Mouse (Mus musculus) lung, postnatal 25 days (tissue): Measurements from ENCODE around the gene Ube2l3.
"Not testable (repeated sequence)": the region's sequence is repeated elsewhere in the genome, so short reads cannot be mapped to it uniquely, and the experiment has no call there.

Experiments
- DNase-seq: peaks from one replicate; pipeline ENCODE4 v3.0.0; 2022; ENCODE audit warnings: low spot score

Ube2l3 gene

DNA sequence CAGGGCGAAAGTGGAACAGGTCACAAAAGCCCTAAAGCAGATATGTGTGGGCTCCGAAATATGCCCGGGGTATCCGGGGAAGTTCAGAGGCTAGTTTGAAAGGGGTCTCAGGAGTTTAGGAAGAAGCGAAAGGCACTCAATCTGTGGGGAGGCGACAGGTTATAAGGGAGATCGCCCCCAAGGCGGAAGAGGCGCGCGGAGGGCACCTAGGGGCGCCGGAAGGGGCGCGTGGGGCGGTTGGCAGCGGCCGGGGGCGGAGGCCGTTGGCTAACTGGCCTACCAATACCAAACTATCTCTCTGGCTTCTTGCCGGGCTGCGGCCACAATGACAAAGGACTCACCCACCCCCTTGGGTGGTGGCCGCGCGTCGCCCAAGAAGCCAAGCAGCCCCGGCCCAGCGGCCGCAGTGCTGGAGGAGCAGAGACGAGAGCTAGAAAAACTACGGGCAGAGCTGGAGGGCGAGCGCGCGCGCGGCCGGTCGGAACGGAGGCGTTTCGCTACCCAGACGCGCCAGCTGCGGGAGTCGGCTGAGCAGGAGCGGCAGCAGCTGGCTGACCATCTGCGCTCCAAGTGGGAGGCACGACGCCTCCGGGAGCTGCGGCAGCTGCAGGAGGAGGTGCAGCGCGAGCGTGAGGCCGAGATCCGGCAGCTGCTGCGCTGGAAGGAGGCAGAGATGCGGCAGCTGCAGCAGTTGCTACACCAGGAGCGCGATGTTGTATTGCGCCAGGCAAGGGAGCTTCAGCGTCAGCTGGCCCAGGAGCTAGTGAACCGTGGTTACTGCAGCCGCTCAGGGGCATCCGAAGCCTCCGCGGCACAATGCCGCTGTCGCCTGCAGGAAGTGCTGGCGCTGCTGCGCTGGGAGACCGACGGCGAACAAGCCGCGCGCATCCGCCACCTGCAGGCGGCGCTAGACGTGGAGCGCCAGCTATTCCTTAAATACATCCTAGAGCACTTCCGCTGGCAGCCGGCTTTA lies 6.2 kb upstream of the Ube2l3 start, which contains the start of gene Rimbp3:
Gene Rimbp3 (plus strand): TSS at position 215 of the 973 bp plus-strand sequence.
- DNase-seq = peak; percentile 78

DNA sequence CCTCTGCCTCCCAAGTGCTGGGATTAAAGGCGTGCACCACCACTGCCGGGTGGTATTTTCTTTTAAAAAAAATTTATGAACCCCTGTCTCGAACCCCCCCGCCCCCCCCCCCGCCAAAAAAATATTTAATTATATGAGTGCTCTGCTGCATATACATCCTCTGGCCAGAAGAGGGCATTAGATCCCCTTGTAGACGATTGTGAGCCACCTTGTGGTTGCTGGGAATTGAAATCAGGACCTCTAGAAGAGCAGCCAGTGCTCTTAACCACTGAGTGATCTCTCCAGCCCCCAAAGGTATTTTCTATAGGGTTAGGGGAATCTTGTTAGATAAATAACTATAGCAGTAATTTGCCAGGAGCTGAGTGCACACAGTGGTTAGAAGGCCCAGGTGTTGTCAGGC lies 2.5 kb upstream of the Ube2l3 start:
- DNase-seq = peak; percentile 51

DNA sequence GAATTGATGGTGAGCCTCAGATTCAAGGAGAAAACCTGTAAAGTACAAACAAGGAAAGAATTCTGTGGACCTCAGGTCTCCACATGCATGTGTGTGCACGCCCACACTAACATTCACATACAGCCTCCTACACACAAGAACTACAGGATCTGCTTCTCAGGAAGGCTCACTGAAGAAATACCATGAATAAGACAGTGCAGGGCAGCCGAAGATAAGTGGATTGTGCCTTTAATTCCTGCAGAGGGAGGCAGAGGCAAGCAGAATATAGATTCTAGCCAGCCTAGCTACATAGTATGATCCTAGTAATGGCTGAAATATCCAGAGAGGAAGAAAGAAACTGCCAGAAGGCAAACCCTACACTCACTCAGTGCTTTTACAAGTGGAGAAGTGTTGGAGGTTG lies 472 bp downstream of the Ube2l3 start:
- DNase-seq = no peak

DNA sequence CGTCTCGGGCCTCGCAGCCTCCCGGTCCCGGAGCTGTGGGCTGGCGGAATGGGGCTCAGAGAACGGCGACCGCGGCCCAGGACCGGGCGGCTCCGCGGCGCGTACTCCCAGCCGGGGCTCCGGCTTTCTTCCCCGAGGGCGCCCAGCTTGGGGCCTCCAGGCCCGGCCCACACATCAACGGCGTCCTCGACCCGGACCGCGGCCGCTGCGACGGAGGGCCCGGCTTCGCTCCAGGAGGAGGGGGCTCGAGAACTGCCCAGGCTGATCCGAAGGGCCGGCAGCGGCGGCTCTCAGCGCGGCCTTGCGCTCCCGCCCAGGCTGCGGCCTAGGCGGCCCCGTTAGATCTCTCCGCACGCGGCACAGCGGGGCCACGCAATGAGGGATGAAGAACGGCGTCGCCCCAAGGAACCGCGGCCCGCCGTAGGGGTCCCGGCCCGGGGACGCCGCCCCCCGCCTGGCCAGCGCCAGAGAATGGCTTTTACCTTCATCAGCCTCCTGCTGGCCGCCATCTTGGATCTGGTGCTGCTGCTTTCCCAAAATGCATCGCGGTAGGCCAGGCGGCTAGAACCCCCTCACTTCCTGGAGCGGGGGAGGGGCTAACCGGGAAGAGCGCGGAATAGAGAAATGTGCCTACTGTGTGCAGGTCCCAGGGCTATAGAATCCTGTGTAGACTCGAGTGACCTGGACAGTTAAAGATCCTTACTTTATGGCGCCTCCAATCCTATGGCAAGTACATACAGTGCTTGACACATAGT lies 1.3 kb downstream of the Ube2l3 start:
- DNase-seq = peak; percentile 87

DNA sequence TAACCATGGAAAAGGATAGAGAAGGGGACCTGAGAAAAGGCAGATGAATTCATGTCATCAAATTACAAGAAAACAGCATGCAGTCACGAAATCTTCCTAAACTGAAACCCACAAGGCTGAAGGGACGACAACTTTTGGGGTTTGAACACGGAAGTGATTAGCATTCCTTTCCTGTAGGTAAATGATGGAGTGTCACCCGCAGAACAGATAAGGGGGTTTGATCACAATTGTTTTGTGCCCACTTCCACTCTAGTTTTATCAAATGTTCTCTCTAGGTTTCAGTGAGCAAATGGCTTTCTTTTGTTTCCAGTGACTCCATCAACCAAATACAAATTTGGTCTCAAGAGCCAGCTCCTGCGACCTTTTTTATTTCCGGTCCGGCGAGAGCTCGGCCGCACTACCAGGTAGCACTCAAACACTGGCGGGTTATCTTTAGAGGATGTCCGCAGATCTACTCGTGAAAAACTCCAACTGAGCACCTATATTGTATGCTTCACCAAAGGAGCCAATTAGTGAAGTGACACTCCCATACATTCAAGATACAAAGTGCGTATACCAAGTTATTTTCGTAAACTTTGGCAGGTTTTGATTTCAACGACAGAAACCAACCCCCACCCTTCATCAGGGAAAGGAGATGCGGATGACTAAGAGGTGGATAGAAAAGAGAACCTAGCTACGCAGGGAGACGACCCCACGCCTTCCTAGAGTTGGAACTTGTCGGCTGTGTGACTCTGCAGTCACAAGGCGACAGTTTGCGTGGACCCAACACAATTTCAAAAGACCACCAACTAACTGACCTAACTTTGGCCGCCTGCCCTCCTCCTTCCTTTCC lies 2.1 kb downstream of the Ube2l3 start:
- no peak for DNase-seq

DNA sequence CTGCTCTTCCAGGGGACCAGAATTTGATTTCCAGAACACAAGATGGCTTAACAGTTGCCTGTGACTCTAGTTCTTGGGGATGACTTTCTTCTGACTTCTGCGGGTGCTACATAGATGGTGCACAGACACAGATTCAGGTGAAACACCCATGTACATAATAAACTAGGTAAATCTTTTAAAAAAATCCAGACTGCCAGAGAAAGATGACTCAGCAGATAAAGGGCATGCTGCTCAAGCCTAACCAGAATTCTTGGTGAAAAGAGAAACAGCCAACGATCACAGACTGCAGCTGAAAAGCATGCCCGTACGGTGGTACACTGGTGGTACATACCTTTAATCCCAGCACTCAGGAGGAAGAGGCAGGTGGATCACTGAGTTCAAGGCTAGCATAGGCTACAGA lies 8.6 kb downstream of the Ube2l3 start:
- DNase-seq = no peak

DNA sequence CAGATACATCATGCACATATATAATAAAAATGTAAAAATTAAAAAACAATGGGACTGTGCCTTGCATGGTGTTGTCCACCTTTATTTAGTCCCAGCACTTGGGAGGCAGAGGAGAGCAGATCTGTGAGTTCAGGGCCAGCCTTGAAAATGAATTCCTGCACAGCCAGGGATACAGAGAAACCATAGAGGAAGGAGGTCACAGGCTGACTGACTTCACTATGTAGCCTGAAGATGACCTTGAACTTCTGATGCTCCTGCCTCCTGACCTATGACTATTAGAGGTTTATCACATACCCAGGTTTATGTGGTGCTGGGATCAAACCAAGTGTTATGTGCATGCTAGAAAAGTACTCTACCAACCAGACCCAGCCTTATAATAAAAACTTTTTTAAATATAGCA lies 17.0 kb downstream of the Ube2l3 start:
- DNase-seq = no peak

DNA sequence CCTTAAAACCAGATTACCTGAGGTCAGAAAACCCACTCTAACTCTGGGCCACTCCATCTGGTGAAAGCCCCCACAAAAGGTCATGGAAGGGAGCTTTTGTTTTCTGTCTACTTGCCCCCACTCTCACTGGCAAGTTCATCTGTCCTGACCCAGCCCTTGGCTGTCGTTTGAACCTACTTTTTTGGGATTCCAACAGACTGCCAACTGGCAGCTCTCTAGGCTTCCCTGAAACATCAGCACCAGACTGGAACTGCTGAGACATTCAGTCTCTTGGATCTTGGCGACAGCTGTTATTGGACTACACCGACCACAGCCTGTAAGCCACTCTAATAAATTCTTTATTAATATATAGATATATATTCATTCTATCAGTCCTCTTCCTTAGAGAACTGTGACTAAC lies 19.4 kb downstream of the Ube2l3 start:
- DNase-seq = no peak

DNA sequence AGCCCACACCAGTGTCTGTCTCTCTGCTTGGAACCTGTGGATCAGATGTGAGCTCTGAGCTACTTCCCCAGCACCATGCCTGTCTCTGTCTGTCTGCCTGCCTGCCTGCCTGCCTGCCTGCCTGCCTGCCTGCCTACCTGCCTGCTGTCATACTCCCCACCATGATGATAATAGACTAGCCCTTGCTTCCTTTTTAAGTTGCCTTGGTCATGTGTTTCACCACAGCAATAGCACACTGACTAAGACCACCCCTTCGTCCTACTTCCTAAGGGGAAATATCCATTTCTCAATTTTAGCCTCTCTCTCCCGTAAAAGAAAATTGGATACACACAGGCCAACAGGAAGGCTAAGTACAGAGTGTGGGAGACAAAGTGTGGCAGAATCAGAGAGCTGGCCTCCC lies 20.3 kb downstream of the Ube2l3 start:
- no peak for DNase-seq

DNA sequence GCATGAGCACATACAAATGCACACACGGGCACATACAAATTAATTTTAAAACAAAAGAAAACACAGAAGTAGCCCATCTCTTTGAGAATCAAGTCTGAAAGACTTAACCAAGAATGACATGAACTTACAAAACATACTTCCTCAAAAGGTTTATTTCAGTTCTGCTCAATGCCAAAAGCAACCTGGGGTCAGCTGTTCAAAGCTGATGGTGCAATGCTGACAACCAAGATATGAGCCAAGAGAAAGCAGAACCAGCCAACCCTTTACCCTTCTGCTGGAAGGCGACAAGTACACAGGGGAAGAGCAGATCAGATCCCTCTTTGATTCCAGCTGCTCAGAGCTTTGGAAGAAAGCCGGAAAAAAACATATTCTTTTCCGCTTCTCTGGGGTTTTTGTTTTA lies 21.1 kb downstream of the Ube2l3 start:
- DNase-seq = peak; percentile 66

DNA sequence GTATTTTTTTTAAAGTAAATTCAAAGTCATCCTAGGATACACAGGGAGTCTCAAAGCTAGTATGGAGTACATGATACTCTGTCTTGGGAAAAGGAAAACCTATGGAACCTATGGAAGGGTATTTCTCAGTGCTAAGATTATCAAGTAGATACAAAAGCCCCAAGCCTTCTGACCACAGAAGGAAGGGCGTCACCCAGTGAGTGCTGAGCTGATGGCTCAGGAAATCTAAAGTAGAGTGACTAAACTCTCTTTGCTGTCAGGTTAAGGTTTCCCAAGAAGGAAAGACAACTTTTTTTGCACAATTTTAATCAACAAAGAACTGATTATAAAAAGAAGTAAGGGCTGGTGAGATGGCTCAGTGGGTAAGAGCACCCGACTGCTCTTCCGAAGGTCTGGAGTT lies 22.7 kb downstream of the Ube2l3 start:
- no peak for DNase-seq

DNA sequence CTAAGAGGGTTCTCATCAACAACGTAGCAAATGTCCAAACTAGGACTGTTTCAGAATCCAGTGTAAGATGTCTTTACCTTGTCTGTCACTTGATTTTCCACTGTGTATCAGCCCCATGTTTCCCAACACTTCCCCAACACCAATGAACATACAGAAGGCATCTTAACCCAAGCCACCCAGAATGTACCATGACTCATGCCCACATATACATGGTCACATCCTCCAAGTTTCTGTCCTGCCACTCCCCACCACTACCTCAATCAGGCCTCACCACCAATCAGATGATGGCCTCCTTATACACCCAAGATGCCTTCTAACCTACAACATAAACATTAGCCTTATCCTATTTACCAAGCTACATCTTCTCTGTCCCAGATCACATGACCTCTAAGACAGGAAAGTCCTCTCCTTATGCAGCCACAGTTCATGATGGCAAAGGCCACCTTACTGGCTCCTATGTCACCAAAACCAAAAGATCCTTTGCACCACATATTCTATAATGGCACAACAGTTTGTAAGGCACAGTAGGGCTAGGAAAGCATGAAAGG lies 24.8 kb downstream of the Ube2l3 start:
- DNase-seq = no peak

DNA sequence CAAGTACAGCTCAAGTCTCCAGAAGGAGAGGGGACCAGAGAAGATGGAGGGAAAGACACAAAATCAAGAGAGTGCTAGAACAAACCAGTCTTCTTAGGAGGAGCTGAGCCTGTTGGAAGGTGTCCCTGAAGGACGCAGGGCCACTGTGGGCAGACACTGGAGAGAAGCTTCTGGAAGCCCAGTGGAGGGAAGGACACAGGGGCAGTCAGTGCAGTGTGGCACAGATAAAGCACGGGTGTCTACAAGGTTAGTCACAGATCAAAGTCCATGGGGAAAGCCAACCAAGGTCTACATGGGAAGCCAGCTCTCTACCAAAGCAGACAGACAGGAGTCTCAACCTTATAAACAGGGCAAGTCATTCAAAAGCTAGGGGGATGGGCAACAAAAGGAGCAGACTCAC lies 26.7 kb downstream of the Ube2l3 start:
- no peak for DNase-seq

DNA sequence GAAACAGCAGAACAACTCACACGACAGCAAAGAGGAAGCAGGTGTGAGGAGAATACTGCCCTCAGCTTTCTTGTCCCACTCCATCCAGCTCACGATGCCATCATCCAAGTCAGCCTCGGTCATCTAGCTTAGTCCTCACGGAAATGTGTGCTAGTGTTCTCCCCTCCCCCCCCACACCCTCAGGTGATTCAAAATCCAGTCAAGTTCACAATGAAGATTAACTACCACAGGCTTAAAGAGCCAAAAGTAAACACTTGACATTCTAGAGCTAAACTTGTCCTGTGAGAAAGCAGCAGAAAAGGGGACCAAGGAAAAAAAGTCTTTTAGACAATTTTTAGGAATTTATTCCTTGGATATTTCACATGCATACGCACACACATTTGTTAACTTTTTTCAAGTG lies 34.4 kb downstream of the Ube2l3 start:
- peak; percentile 28 for DNase-seq

DNA sequence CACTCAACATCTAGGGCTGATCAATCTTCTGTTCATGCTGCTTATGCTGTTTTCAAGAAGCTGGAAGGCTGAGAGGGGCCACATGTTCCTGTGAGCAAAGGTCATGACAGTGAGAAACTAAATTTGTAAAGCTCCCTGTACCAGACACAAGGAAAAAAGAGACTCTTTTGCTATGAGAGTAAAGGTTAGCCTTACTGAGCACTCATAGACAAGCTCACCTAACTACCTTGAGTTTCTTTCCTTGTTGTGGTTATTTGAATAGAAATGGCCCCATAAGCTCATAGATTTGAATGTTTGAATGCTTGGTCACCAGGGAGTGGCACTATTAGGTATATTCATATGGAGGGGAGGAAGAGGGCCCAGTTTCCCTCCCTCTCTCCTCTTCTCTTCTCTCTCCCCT lies 35.3 kb downstream of the Ube2l3 start:
- DNase-seq = no peak

DNA sequence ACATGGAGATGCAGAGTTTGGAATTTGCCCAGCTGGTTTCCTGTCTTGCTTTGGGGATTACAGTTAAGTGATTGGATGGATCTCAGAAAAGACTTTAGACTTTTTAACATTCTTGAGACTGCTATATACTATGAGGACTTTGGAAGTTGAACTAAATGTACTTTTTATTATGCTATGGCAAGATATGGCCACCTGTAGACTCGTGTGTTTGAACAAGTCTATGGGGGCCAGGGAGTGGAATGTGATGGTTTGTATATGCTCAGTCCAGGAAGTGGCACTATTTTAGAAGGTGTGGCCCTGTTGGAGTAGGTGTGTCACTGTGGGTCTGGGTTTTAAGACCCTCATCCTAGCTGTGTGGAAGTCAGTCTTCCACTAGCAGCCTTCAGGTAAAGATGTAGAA lies 37.0 kb downstream of the Ube2l3 start:
- DNase-seq = not testable (repeated sequence)

DNA sequence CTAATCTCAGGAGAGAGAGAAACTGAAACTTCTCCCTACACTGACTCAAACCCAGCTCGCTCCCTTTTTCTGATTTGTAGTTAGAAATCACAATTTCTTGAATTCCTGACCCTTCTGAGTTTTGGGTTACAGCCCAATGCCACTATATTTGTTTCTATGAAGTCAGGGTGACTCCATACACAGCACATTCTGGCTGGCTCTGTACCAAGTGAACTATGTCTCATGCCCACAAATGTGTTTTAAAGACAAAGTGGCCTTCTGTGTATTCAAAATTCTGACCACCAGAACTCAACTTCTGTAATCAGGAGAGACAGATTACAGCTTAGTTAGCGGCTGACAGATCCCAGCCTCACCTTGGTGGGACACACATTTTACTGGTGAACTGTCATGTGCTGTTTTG lies 48.1 kb downstream of the Ube2l3 start:
- no peak for DNase-seq

DNA sequence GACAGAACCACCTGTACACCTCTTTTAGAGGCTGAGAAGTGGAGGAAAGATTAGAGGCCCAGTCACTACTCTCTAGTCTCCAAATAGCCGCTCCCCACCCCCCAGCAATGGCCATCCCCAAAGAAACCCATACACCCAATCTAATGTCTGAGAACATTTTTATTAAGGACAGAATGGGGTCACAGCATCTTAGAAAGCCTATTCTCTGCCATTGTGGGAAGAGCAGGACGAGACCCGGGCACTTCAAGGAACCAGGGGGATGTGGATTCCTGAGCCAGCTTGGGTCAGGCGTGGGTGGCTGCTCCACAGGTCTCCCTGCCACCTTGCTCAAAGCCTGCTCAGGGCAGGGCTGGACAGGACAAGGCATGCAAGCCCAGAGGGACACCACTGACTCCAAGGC lies 50.6 kb downstream of the Ube2l3 start:
- no peak for DNase-seq

DNA sequence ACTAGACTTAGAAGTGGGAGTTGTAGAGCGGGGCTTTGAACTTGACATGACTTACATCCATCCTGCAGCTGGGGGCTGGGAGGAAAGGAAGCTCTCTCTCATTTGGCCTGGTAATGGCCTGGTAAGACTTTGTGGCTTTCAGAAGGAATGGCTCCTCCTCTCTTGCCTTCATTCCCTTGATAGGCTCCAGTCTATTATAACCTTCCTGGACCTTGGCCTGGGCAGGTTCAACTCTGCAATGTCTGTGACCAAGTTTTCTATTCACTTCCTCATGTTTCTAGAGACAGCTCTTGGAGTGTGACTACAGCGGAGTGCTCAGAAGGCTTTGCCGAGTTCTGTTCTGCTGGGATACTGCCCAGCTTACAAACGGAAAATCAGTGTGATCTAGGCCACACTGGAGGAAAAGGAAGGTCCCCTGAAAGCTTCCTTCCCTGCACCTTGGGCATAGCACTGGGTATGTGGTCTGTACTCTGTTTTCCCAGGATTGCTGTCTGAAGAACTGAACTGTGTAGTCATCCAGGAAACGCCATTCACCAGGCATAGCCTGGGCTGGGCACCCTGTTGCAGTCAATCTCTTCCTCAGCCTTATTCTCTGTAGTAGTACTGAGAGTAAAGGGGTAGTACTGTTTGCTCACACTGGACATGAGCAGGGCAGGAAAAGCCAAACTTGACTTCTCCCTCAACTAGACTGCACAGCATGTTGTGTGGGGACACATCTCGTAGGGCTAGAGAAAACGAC lies 51.8 kb downstream of the Ube2l3 start:
- no peak for DNase-seq

DNA sequence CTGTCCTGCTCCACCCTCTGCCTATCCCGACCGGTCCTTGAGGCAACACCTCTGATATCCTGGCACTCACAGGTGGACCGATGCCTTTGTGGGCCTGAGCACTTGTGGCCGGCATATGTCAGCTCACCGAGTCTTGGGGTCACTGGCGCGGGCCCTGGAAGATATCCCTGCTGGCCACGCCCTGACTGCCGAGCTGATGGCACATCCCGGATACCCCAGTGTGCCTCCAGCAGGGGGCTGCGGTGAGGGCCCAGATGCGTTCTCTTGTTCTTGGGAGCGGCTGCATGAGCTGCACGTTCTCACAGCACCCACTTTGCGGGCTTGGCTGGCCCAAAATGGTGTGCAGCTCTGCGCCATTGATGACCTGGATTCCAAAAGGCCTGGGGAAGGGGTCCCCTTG lies 54.4 kb downstream of the Ube2l3 start:
- DNase-seq = no peak

DNA sequence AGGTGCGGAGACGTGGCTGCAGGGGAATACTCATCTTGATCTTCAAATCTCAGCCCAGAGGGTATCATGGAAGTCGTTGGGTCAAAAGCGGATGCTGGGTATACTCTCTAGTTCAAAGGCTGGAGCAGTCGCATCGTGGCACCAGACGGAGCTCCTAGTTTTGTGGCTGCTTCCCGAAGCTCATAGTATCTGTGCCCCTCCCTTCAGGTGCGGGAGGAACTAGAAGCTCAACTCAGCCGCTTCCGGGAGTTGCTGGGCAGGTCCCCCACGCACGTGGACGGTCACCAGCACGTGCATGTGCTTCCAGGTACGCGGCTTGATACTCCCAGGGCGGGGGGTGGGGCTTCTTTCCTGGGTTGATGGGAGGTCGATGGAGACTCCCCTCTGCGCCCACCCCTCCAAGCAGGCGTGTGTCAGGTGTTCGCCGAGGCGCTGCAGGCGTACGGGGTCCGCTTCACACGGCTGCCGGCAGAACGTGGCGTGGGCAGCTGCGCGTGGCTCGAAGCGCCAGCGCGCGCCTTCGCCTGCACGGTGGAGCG lies 55.0 kb downstream of the Ube2l3 start:
- no peak for DNase-seq
